In the genomic region with DNA sequence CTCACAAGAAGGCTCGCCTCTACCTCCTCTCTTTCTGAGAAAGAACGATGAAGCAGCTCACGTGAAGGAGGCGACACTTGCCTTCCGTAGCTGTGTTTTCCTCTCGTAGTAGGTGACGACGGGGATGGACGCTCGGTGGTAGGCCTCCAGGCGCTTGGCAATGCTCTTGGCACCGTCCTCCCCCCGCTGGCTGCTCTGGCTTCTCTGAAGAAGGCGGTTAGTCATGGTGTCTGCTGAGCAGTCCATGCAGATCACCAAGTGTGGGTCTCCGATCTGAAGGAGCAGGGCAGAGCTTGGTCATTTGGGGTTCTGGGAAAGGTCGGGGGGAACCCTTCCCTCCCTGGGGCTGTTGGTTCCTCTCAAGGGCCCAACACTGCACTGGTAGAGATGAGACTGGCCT, we compare ENCODE assay signal across 19 mouse cellular contexts.
DNase-seq lines count a peak whose midpoint lies in the region; ATAC-seq lines count a peak whose summit lies in the region.
"Had no signal": no experiment of that assay in that cellular context is flagged by ENCODE, and none has a peak within 500 bp of the region (broad histone marks: within the 10 kb centered on the region; RNA-seq: fewer than 3 reads in every experiment).

No protein-coding gene starts in this region.

- no peaks in the 10 kb centered on the region for H3K9me3 ChIP-seq in heart, embryonic 10.5 days
- no peaks in the 10 kb centered on the region for H3K9me3 ChIP-seq in midbrain, embryonic 11.5 days (ENCODE audit: control insufficient read depth, low read length)
- no peaks in the 10 kb centered on the region for H3K9me3 ChIP-seq in midbrain, embryonic 14.5 days (ENCODE audit: control insufficient read depth, low read length)
- no peaks in the 10 kb centered on the region for H3K9me3 ChIP-seq in embryonic facial prominence, embryonic 15.5 days (replicated peaks)
- H3K9me3 ChIP-seq: embryonic facial prominence, embryonic 12.5 days; forebrain, embryonic 10.5 days; forebrain, embryonic 12.5 days had no signal

- H3K4me3 ChIP-seq in heart, embryonic 10.5 days = no peak overlapping the region
- H3K4me3 ChIP-seq in midbrain, embryonic 11.5 days (ENCODE audit: low read depth, low read length) = no peak overlapping the region
- H3K4me3 ChIP-seq in midbrain, embryonic 14.5 days (replicated peaks; ENCODE audit: low read depth, low read length) = no peak overlapping the region
- H3K4me3 ChIP-seq in embryonic facial prominence, embryonic 15.5 days (replicated peaks) = no peak overlapping the region
- H3K4me3 ChIP-seq: embryonic facial prominence, embryonic 12.5 days; erythroblast, embryonic 14.5 days; forebrain, embryonic 10.5 days; forebrain, embryonic 12.5 days had no signal

- H3K27ac ChIP-seq in heart, embryonic 10.5 days = no peak overlapping the region
- no peak overlapping the region for H3K27ac ChIP-seq in midbrain, embryonic 11.5 days (ENCODE audit: low read depth, low read length)
- no peak overlapping the region for H3K27ac ChIP-seq in midbrain, embryonic 14.5 days (replicated peaks; ENCODE audit: low read depth, low read length)
- H3K27ac ChIP-seq in embryonic facial prominence, embryonic 15.5 days (replicated peaks) = no peak overlapping the region
- H3K27ac ChIP-seq: embryonic facial prominence, embryonic 12.5 days; forebrain, embryonic 10.5 days; forebrain, embryonic 12.5 days had no signal

- no peak for ATAC-seq in midbrain, embryonic 11.5 days (ENCODE audit: low FRiP score)
- ATAC-seq in midbrain, embryonic 14.5 days (ENCODE audit: low FRiP score, low TSS enrichment) = no peak
- 0 out of 2 replicates have a peak, but pooled peaks have one; percentile 24 for ATAC-seq in embryonic facial prominence, embryonic 15.5 days (ENCODE audit: insufficient number of reproducible peaks, low FRiP score, low TSS enrichment, low read depth)
- ATAC-seq: forebrain, embryonic 14.5 days; forebrain, embryonic 16.5 days had no signal

- peak; percentile 43 to 51 for DNase-seq in cerebellum, postnatal 14 days
- DNase-seq in cerebellum, adult 11-12 months = no peak
- peak; percentile 68 for DNase-seq in heart, embryonic 10.5 days (ENCODE audit: low spot score)
- no peak for DNase-seq in heart, adult 8-10 months (ENCODE audit: low spot score)
- peak; percentile 6 for DNase-seq in midbrain, embryonic 11.5 days (ENCODE audit: low spot score, missing footprints)
- no peak for DNase-seq in midbrain, embryonic 14.5 days
- DNase-seq in layer of hippocampus, adult 8-10 months (ENCODE audit: low spot score in 2 of 2) = no peak
- DNase-seq: adrenal gland, adult 2 months; adrenal gland, postnatal 10 days; adrenal gland, postnatal 25 days; cerebellum, adult 8-10 months; embryo, embryonic 11 days had no signal

- WGBS in heart, embryonic 10.5 days = 81% methylated on average over 16 of the region's 16 CpGs
- 88% methylated on average over 16 of the region's 16 CpGs for WGBS in midbrain, embryonic 11.5 days
- WGBS in midbrain, embryonic 14.5 days = 90% methylated on average over 16 of the region's 16 CpGs
- WGBS in embryonic facial prominence, embryonic 15.5 days = 82% methylated on average over 16 of the region's 16 CpGs

- peaks cover 23% of the 10 kb centered on the region for H3K4me1 ChIP-seq in heart, embryonic 10.5 days
- 0 out of 2 replicates have a peak, but pooled peaks cover 3% of the 10 kb centered on the region for H3K4me1 ChIP-seq in midbrain, embryonic 11.5 days (ENCODE audit: control insufficient read depth, insufficient read depth, low read length)
- no peaks in the 10 kb centered on the region for H3K4me1 ChIP-seq in midbrain, embryonic 14.5 days (ENCODE audit: control insufficient read depth, insufficient read depth, low read length)
- H3K4me1 ChIP-seq in embryonic facial prominence, embryonic 15.5 days = peaks cover 15% of the 10 kb centered on the region
- H3K4me1 ChIP-seq: forebrain, embryonic 12.5 days had no signal

- H3K9ac ChIP-seq in midbrain, embryonic 11.5 days (ENCODE audit: low read length) = no peak overlapping the region
- H3K9ac ChIP-seq in midbrain, embryonic 14.5 days (replicated peaks; ENCODE audit: low read length) = no peak overlapping the region
- no peak overlapping the region for H3K9ac ChIP-seq in embryonic facial prominence, embryonic 15.5 days
- H3K9ac ChIP-seq: embryonic facial prominence, embryonic 12.5 days; forebrain, embryonic 12.5 days had no signal

- no peak overlapping the region for H3K4me2 ChIP-seq in midbrain, embryonic 11.5 days
- no peak overlapping the region for H3K4me2 ChIP-seq in midbrain, embryonic 14.5 days (ENCODE audit: low read length)
- H3K4me2 ChIP-seq in embryonic facial prominence, embryonic 15.5 days (replicated peaks) = no peak overlapping the region
- H3K4me2 ChIP-seq: embryonic facial prominence, embryonic 12.5 days; forebrain, embryonic 12.5 days had no signal

- no peaks in the 10 kb centered on the region for H3K36me3 ChIP-seq in heart, embryonic 10.5 days
- H3K36me3 ChIP-seq in midbrain, embryonic 11.5 days (ENCODE audit: control insufficient read depth, insufficient read depth, low read length) = no peaks in the 10 kb centered on the region
- no peaks in the 10 kb centered on the region for H3K36me3 ChIP-seq in midbrain, embryonic 14.5 days (ENCODE audit: control insufficient read depth, insufficient read depth, low read length)
- H3K36me3 ChIP-seq in embryonic facial prominence, embryonic 15.5 days = no peaks in the 10 kb centered on the region
- H3K36me3 ChIP-seq: embryonic facial prominence, embryonic 12.5 days; forebrain, embryonic 10.5 days; forebrain, embryonic 12.5 days had no signal

- no peaks in the 10 kb centered on the region for H3K27me3 ChIP-seq in heart, embryonic 10.5 days (ENCODE audit: insufficient read depth, poor library complexity, severe bottlenecking)
- no peaks in the 10 kb centered on the region for H3K27me3 ChIP-seq in midbrain, embryonic 11.5 days (ENCODE audit: control insufficient read depth, insufficient read depth, low read length)
- no peaks in the 10 kb centered on the region for H3K27me3 ChIP-seq in midbrain, embryonic 14.5 days (ENCODE audit: control insufficient read depth, insufficient read depth, low read length)
- no peaks in the 10 kb centered on the region for H3K27me3 ChIP-seq in embryonic facial prominence, embryonic 15.5 days
- H3K27me3 ChIP-seq: embryonic facial prominence, embryonic 12.5 days; forebrain, embryonic 12.5 days had no signal

Comparison
In these comparisons a context has a peak if more than half of its experiments do, and no peak if none do; other contexts are left out.
1. DNase-seq: peak in cerebellum, postnatal 14 days (2 of 2), heart, embryonic 10.5 days (single experiment) and midbrain, embryonic 11.5 days (single experiment); none in cerebellum, adult 11-12 months (single experiment), heart, adult 8-10 months (single experiment), midbrain, embryonic 14.5 days (single experiment) and layer of hippocampus, adult 8-10 months (0 of 2).